Mouse (Mus musculus): ENCODE measurements around the gene Ptcd3.
"Not testable (repeated sequence)": the region's sequence is repeated elsewhere in the genome, so short reads cannot be mapped to it uniquely, and the experiment has no call there.

The Ptcd3 gene

DNA sequence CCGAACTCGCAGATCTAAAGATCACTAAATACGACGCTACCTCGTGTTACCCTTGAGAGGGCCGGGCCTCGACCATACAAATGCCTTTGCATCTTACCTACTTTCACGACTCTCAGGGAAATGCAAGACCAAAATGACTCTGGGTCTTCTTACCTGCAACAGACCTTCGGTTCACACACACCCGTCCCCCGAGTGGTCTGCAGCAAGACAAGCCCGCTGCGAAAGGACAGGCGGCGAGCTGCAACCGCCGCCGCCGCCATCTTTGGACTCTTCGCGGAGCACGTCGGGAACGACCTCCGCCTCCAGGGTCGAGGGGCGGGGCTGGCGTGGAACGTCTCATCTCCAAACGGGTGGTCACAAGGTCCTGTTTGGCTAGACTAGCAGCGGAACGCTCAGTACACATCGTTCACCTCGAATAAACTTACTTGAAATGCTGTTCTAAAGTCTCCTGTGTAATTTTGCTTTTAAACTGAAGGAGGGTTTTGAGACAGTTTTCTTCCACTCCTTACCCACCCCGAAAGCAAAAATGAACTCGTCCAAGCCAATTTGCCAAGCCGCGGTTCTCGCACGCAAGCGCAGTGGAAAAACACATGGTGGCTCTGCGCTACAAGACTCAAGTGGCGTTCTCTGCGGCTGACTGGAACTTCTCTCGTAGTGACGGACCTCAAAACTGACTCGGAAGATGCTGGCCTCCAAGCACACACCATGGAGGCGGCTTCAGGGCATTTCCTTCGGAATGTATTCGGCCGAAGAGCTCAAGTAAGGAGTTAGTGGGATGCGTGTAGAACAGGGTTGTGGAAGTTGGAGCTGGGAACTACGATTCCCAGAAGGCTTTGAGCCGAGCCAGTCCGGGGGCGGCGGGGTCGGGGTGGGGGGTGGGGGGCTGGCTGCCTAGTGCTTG, at the start of gene Ptcd3, which contains the start of gene Polr1a:
Ptcd3 (minus strand) TSS at position 270 of the 901 bp plus-strand sequence.
Polr1a (plus strand) TSS at position 573 of the 901 bp plus-strand sequence.
- DNase-seq = peak; percentile 93

DNA sequence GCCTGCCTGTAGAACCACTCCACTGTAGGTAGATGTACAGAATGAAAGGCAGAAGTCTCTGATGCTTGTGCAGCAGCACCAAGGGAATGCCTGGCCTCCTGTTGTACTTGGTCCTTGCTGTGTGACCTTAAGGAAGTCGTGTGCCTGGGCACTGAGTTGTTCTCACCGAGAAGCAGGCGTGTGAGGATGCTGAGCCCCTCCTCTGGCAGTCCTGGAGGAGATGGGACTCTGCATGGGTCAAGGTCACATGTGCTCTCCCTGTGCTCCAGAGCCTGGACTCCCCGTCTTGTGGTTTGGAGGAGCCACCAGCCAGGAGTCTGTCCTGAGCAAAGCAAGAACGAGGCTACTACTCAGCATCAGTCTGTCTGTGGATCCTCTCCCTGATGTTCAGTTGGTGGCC, 42.6 kb upstream of the Ptcd3 start:
- DNase-seq = no peak

DNA sequence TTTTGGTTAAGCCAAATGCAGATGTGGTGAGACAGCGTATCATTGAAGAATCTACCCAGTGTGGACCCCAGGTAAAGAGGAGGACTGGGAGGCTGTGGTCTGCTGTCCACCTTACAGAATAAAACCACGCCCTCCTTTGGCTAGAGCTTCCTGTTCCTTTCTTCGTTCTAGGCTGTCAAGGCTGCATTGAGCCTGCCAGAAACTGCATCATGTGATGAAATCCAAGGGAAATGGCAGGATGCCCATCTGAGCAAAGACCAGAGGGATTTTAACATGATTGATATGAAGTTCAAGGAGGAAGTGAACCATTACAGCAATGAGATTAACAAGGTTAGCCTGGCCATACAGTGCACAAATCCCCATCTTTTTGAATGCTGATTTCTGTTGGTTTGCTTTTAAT, 42.0 kb upstream of the Ptcd3 start:
- peak; percentile 69 for DNase-seq

- no peak for DNase-seq
These were observed 41.2 kb upstream of the Ptcd3 start for GRCm38 (mm10) chr6:71949721-71950120.

GRCm38 (mm10) chr6:71946121-71946520, 37.6 kb upstream of the Ptcd3 start:
- no peak for DNase-seq

DNA sequence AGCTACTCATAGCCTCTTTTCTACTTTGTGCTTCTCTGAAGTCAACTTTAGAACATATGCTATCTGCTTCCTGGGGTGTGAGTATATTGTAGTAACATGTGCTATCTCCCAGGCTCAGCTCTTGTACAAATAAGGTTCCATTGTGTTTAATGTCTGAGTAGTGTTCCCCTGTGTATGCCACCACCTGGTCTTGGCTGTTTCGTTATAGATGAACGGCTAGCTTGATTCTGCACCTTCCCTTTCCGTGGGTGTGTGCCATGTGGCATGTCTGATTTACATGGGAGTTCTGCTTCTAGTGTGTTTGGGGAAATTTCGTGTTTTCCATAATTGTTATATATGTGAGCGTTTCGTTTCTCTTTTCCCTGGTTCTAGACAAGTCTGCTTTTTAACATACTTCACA, 36.6 kb upstream of the Ptcd3 start:
- DNase-seq = no peak

DNA sequence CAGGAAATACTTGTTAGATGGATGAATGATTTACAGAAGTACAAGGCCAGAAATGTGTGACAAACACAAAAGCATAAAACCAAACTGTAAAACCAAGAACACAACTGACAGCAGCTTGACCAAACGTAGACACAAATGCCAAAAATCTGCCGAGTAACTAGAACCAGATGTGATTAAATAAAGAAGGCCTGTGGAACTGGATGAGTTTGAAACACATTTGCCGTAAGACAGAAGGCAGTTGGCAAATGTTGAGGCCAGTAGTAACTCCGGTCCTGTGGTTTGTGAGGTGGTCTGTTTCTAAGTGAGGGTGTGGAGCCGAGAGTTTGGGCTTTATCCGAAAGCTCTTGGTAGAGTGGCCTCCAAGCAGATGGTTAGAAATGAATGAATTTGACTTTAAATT, 32.4 kb upstream of the Ptcd3 start:
- no peak for DNase-seq

DNA sequence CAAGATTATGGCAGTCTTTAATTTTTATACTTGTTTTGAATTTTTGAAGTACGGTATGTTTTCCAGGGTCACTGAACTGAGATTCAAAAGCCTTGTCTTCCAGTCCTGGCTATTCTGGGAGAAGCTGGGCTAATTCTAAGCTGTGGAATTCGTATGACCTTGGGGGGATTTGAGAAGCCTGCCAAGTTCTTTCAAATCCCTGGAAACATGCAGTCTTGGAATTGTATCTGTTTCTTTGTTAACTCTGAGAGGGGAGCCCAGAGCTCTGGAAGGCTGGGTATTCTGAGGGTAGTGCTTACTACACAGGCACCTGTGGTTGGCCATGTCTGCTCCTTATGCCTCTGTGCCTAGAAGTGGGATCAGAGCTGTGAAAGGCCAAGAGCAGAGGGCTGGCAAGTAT, 27.2 kb upstream of the Ptcd3 start:
- no peak for DNase-seq

DNA sequence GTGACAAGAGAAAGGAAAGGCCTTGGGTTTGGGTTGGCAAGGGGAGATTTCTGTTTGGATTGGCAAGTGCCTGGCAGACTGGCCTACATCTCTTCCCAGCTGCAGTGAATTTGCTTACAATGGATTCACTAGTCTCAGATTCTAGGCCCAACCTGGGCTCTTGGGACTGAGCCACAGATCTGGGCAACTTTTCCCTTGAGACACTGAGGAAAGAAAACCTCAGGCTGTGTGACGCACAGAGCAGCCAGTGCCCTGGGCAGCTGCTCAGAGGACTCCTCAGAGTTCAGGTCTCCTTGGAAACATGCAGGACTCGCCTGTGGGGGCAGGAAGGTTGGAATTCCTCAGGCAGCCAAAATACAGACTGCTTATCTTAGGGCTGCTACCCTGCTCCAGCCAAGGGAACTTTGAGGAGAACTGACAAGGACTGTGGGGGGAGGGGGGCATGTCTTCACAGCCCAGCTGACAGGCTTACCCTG, 25.6 kb upstream of the Ptcd3 start:
- peak; percentile 48 for DNase-seq

- DNase-seq = no peak
These were observed 23.8 kb upstream of the Ptcd3 start for GRCm38 (mm10) chr6:71932347-71932746.

DNA sequence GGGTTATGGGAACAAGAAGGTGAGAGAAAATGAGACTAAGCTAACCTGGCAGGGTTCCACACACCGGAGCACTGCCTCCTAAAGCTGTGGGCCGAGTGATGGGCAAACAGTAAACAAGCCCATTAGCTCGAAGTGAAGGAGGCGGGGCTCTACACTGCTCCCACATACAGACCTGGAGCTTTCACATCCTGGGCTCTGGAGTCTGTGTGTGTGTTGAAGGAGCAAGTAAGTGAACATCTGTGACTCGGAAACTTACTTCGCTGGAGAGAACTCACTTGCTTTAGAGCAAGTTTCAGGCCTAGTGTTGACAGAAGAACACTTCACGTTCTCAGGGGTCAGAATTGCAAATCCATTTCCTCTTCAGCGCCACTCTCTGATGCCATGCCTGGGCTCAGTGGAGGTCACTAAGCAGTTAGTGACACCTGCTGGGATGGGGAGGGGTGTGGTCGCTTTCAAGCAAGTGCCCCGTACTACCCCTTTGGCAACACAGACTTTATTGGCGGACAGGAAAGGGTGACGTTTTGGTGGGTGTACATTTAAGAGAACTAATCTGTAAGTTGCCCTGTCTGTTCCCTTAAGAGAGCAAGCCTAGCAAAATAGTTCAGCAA, 22.4 kb upstream of the Ptcd3 start:
- DNase-seq = no peak

DNA sequence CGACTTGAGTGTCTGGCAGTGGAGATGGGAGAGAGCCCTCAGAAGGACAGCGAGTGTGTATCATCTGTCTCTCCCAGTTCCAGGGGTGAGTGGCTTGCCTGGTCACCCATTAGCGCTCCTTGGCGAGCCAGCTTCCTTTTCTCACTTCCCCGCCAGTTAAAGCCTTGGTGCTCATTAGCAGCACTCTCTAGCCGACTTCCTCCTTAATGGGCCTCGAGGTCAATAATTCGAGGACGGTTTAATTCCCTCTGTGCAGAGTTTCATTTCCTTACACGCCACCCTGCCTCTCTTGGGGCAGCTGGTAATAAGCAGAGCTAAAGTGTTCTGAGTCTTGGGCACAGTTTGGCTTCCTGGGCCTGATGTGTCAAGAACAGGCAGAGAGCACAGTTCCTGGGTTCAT, 21.5 kb upstream of the Ptcd3 start:
- DNase-seq = no peak

DNA sequence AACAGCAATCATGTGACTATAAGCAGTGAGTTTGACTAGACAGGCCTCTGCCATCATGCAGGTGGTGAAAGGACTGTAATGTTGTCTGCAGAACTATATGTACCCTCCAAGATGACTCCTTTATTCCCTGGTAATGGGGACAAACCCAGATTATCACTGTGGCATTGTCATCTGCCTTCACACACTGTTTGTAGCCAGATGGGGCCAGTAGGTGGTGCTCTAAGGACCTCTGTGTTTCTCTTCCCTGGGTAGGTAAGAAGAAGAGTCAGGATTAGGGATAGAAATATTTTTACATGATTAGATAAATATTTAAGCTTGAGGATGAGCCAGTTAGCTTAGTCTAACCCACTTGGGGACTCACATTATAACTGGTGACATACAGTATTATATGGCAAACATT, 19.4 kb upstream of the Ptcd3 start:
- DNase-seq = peak; percentile 77

DNA sequence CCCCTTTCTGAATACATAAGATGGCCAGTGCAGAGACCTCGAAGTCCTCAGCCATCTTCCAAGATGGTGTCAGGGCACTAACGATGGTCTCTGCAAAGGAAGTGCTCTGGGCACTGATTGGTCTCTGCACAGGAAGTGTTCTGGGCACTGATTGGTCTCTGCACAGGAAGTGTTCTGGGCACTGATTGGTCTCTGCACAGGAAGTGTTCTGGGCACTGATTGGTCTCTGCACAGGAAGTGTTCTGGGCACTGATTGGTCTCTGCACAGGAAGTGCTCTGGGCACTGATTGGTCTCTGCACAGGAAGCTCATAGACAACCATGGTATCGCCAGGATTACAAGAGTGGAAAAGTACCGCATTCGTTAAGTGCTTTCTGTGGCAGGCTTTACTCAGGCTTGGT, 16.7 kb upstream of the Ptcd3 start:
- not testable (repeated sequence) for DNase-seq

GRCm38 (mm10) chr6:71920752-71921151, 12.2 kb upstream of the Ptcd3 start:
- no peak for DNase-seq

DNA sequence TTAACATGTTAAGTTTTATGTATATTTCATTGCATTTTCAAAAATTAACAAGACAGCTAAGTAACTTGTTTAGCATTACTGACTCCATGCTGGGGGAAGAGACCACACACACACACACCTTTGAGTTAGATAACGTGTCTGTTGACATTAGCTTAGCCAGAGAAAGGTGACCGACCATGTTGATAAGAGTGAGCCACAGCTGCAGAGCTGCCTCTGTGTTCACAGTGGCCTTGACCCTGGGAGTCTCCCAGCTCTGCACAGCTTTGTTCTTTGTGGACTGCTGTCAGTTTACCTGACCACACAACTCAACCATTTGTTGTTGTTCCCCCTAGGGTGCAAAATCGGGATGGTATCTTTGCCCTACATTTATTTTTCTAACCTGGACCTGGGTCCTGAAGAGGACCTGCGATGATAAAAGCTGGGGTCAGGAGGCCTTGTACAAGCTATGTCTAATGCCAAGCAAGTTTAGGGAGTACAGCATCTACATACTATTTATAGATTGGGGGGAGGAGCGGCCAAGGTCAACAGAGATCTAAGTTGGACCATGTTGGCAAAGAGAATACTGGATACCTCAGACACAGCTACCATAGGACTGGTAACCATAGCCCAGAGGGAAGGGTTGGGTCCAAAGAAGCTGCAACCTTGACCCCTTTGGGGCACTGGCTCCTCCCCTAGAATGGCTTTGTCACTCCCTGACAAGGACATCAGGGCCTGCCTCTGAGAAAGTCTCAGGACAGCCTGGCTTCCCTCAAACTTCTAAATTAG, 3.3 kb upstream of the Ptcd3 start:
- no peak for DNase-seq

DNA sequence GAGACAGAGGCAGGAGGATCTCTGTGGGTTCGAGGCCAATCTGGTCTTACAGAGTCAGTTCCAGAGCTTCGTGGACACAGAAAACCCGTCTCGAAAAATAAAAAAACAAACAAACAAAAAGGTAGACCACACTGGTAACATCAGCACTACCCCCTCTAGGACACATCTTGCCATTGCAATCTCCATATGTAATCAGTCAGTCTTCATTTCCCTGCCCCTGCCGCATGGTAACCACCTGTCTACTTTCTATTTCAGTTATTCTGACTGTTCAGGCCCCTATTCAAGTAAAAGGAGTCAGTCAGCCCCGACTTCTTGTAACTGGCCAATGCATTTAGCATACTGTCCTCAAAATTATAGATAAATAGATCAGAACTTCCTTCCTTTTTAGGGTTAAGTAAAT, 1.3 kb upstream of the Ptcd3 start:
- DNase-seq = no peak

- DNase-seq = no peak
These were observed 834 bp upstream of the Ptcd3 start for GRCm38 (mm10) chr6:71909384-71909783.

GRCm38 (mm10) chr6:71907702-71908235, 781 bp downstream of the Ptcd3 start:
- no peak for DNase-seq

- DNase-seq = no peak
These were observed 15.3 kb downstream of the Ptcd3 start for GRCm38 (mm10) chr6:71893263-71893662.

- DNase-seq = no peak
These were observed 30.4 kb downstream of the Ptcd3 start for GRCm38 (mm10) chr6:71877965-71878760.

DNA sequence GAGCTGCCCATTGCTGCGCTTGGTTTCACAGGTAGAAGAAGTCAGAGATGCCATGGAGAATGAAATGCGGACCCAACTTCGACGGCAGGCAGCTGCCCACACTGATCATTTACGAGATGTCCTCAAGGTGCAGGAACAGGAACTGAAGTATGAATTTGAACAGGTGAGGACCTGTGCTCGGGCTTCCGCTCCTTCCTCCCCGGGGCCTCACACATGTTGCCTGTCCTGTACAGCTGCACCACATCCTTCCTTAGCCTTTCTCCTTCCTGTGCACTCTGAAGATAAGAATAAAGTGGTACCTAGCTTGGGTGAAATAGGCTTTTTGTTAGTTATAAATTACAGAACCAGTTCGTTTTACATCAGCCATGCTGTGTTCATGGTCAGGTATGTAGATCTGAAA, 37.2 kb downstream of the Ptcd3 start:
- DNase-seq = no peak

All from lung, postnatal 14 days (tissue).